In the genomic region with DNA sequence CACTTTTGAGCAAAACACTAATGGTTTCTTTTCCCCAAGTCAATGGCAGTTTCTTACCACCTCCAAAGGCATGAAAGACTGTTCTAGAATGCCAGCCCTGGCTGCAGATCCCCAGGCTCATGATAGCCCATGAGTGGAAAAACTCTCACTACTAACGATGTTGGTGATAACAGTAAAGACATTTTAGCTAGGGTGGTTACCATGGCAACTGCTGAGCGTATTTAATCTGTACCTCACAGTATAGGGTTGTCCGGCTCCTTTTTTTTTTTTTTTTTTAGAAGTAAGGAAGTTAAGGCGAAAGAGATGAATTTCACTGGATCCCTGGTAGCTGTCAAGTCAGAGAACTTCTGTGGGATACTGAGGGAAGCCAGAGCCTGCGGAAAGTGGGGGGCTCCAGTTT, we compare ENCODE assay signal across 9 mouse cellular contexts.
DNase-seq lines count a peak whose midpoint lies in the region; ATAC-seq and TF ChIP-seq lines count a peak whose summit lies in the region.
"Had no signal": no experiment of that assay in that cellular context is flagged by ENCODE, and none has a peak within 500 bp of the region (broad histone marks: within the 10 kb centered on the region; RNA-seq: fewer than 3 reads in every experiment).

No protein-coding gene starts in this region.

- H3K27me3 ChIP-seq in hindbrain, embryonic 11.5 days (ENCODE audit: control insufficient read depth, insufficient read depth, low read length), result no peaks in the 10 kb centered on the region
- H3K27me3 ChIP-seq in hindbrain, embryonic 13.5 days, result no peaks in the 10 kb centered on the region
- H3K27me3 ChIP-seq in intestine, embryonic 15.5 days (replicated peaks), result no peaks in the 10 kb centered on the region

- H3K9me3 ChIP-seq in hindbrain, embryonic 11.5 days (ENCODE audit: control insufficient read depth, low read length), result no peaks in the 10 kb centered on the region
- H3K9me3 ChIP-seq in hindbrain, embryonic 13.5 days, result no peaks in the 10 kb centered on the region
- no peaks in the 10 kb centered on the region for H3K9me3 ChIP-seq in intestine, embryonic 15.5 days

- H3K4me2 ChIP-seq in hindbrain, embryonic 11.5 days (replicated peaks; ENCODE audit: low read depth, low read length), result no peak overlapping the region
- no peak overlapping the region for H3K4me2 ChIP-seq in hindbrain, embryonic 13.5 days
- H3K4me2 ChIP-seq in intestine, embryonic 15.5 days (replicated peaks), result no peak overlapping the region

- H3K27ac ChIP-seq in hindbrain, embryonic 11.5 days (ENCODE audit: low read depth, low read length), result no peak overlapping the region
- H3K27ac ChIP-seq in hindbrain, embryonic 13.5 days, result no peak overlapping the region
- H3K27ac ChIP-seq in intestine, embryonic 15.5 days, result 0 out of 2 replicates have a peak overlapping the region, but pooled peaks have one; percentile 79
- H3K27ac ChIP-seq in layer of hippocampus, adult 2 months, result no peak overlapping the region

- no peak overlapping the region for H3K9ac ChIP-seq in hindbrain, embryonic 11.5 days (ENCODE audit: low read depth, low read length)
- no peak overlapping the region for H3K9ac ChIP-seq in hindbrain, embryonic 13.5 days
- no peak overlapping the region for H3K9ac ChIP-seq in intestine, embryonic 15.5 days

- H3K4me1 ChIP-seq in hindbrain, embryonic 11.5 days (replicated peaks; ENCODE audit: control insufficient read depth, insufficient read depth, low read length), result no peaks in the 10 kb centered on the region
- H3K4me1 ChIP-seq in hindbrain, embryonic 13.5 days (replicated peaks), result peaks cover 13% of the 10 kb centered on the region
- H3K4me1 ChIP-seq in intestine, embryonic 15.5 days (replicated peaks), result peaks cover 18% of the 10 kb centered on the region

- no peak overlapping the region for H3K4me3 ChIP-seq in hindbrain, embryonic 11.5 days (ENCODE audit: low read depth, low read length)
- no peak overlapping the region for H3K4me3 ChIP-seq in hindbrain, embryonic 13.5 days
- H3K4me3 ChIP-seq in intestine, embryonic 15.5 days (replicated peaks), result no peak overlapping the region
- H3K4me3 ChIP-seq in layer of hippocampus, adult 2 months, result no peak overlapping the region

- no peak for TF ChIP-seq CTCF in layer of hippocampus, adult 2 months (conservative IDR thresholded peaks at IDR 0.05)

- ATAC-seq in hindbrain, embryonic 11.5 days (ENCODE audit: low FRiP score), result no peak
- ATAC-seq in hindbrain, embryonic 13.5 days (ENCODE audit: low FRiP score), result no peak
- no peak; the same call in 1 of the 2 replicates for ATAC-seq in intestine, embryonic 15.5 days

- DNase-seq in hindbrain, embryonic 11.5 days (ENCODE audit: low spot score), result peak; percentile 23
- DNase-seq in CD4-positive helper T cell, adult 2 months (ENCODE audit: low read depth, low spot score), result peak; percentile 77
- peak; percentile 18 for DNase-seq in T-cell, adult 2 months (ENCODE audit: low spot score)
- DNase-seq in left cerebral cortex, postnatal 10 days (ENCODE audit: extremely low spot score in 1 of 2, low spot score in 2 of 2), result no peak
- DNase-seq in layer of hippocampus, adult 9-10 months (ENCODE audit: low spot score), result no peak
- DNase-seq in layer of hippocampus, adult 2 months (ENCODE audit: low spot score in 2 of 2), result no peak
- DNase-seq: right cerebral cortex, postnatal 4 days had no signal

- intact Hi-C loops in left cerebral cortex, postnatal 10 days (cut with DNase I), result no loop called here

- WGBS in hindbrain, embryonic 11.5 days, result 68% methylated on average over 5 of the region's 5 CpGs
- 55% methylated on average over 5 of the region's 5 CpGs for WGBS in hindbrain, embryonic 13.5 days
- WGBS in intestine, embryonic 15.5 days, result 22% methylated on average over 5 of the region's 5 CpGs

- H3K36me3 ChIP-seq in hindbrain, embryonic 11.5 days (ENCODE audit: control insufficient read depth, insufficient read depth, low read length), result no peaks in the 10 kb centered on the region
- no peaks in the 10 kb centered on the region for H3K36me3 ChIP-seq in hindbrain, embryonic 13.5 days
- no peaks in the 10 kb centered on the region for H3K36me3 ChIP-seq in intestine, embryonic 15.5 days

Comparison
In these comparisons a context has a peak if more than half of its experiments do, and no peak if none do; other contexts are left out.
1. DNase-seq: peak in hindbrain, embryonic 11.5 days (single experiment), CD4-positive helper T cell, adult 2 months (single experiment) and T-cell, adult 2 months (single experiment); none in left cerebral cortex, postnatal 10 days (0 of 2), layer of hippocampus, adult 9-10 months (single experiment) and layer of hippocampus, adult 2 months (0 of 2).